Mouse (Mus musculus) frontal cortex, adult (tissue): Measurements from ENCODE around the gene Zmym3.
"Not testable (repeated sequence)": the region's sequence is repeated elsewhere in the genome, so short reads cannot be mapped to it uniquely, and the experiment has no call there.

Experiments
- ATAC-seq: cut with Nextera tagmentation; 2 replicates; pipeline ENCODE4 v1.9.2; 2017; ENCODE audit warnings: mild to moderate bottlenecking, moderate library complexity, mixed read lengths; ENCODE audit not compliant: low TSS enrichment

Gene Zmym3

DNA sequence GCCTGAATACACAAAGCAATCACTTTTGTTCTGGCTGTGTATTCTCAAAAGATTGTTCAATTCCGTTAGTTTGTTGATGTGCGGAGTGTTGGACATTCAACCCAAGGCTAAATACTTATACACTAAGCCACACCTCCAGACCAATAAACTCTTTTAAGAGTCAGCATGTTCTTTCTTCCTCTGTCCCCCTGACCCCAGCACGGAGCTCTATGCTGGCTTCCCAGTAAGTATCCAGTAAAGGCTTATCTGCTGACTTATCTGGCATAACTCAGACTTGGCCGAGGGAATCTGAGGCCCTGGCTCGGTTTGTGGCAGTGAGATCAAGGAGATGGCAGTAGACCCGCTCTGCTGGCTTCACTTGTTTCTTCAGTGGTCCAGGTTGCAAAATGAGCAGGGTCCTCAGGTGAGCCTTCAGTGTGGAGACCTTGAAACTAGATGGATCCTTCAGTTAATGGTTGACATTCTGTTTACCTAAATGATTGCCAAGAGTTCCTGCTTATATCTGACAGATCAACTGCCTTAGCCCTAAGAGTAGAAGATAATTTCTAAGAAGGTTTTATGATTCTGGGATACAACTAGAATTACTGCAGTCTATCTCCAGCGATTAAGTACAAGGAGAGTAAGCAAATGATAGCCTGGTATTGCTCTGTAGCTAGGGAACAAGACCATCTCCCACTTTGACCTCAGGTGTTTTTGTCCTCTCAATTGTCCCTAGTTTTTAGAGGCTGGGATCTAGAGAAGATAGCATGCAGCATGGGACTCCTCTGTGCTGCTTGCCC, 44.3 kb downstream of the Zmym3 start, which contains the start of gene Gjb1:
Gene Gjb1, plus strand, starts transcription at position 189 of the 779 bp plus-strand sequence.
- ATAC-seq = no peak

DNA sequence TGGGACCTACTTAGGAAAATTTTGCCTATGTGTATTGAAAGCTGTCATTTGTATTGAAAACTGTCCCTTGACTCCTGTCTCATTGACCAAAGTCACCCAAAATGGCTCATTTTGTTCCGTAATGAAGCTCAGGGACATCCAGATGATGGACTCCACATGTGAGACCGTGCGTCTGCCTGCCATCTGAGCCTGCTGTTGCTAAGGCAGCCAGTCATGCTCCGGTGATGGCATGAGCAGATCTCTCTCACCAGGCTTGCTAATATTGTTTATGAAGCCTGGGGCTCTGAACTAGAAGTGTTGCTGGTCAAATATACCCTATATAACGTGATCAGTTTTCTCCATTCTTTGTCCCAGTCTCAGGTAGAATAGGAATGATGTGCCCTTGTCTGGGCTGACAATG, 47.7 kb downstream of the Zmym3 start:
- ATAC-seq = no peak

DNA sequence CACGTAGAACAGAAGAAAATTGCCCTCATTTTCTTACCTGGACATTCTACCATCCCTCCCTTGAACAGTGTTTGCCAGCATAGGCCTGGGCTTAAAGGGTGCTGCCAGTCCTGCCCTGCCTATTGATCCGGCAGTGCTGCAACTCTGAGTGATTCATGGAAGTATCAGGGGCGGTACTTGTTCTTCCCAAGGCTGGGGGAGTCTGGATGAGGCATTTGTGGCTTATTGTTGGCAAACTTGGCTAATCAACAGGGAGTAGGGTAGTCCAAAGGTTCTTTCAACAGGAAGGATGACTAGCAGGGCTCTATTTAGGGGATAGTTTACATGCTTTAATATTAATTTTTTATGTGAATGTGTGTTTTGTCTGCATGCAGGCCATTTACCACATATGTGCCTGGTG, 50.1 kb downstream of the Zmym3 start:
- no peak for ATAC-seq

DNA sequence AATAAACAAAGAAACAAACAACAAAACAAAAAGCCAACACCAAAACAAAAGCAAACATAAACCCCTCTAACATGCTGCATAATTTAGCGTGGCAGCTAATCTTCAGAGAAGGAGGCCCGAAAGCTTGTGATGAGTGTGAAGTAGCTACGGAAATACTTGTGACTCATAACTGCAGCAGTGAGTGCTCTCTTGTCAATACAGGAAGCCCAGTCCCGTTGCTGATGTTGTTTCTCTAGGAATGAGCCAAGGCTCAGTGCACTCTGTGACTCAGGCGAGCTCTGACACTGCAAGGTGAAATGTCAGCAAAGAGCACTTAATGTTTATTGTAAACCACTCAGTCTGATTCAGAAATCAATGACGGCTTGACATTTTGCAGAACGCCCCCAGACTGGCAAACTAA, 51.6 kb downstream of the Zmym3 start:
- no peak for ATAC-seq

DNA sequence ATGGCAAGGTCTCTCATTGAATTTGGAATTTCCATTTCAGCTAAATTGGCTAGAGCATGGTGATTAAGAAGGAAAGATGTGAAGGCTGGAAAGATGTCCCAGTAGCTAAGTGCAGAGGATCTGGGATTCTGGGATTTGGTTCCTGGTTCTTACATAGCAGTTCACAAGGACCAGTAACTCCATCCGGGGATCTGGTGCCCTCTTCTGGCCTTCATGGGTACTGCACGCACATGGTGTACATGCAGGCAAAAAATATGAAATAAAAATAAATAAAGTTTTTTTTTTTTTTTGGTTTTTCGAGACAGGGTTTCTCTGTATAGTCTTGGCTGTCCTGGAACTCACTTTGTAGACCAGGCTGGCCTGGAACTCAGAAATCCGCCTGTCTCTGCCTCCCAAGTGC, 61.7 kb downstream of the Zmym3 start:
- not testable (repeated sequence) for ATAC-seq
